In the genomic region with DNA sequence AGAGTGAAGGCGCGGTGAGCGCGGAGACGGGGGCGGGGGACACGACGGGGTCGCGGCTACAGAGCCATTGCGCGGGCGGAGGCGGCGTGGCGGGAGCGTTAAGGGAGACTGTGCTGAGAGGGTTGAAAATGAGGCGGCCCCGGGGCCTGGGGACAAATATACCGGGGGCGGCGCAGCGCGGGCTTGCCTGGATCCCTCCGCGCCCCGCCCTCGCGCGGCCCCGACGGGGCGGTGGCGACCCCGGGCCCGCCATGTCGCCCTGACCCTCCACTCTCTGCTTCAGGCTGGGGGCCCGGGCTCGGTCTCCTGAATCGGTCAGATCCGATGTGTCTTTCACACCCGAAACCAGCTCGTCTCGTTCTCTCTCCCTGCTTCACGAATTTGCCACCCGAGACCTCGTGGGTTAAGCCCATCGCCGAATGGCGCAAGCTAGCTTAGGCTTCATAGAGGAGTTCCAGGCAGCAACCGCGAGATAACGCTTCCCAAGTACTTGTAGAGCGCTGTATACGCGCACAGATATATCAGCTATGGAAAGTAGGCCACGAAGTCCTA, we compare ENCODE assay signal across 8 mouse cellular contexts. TPM values are rescaled to one million over a fixed set of nuclear protein-coding genes. Genes with fewer than 3 reads are reported as not detected.
DNase-seq lines count a peak whose midpoint lies in the region; ATAC-seq and TF ChIP-seq lines count a peak whose summit lies in the region.

A gene (minus strand): TSS at position 189 of the 552 bp plus-strand sequence.

- H3K27me3 ChIP-seq in intestine, postnatal 0 days (replicated peaks; ENCODE audit: control insufficient read depth, insufficient read depth, low read length), result no peaks in the 10 kb centered on the region
- no peaks in the 10 kb centered on the region for H3K27me3 ChIP-seq in stomach, embryonic 15.5 days (replicated peaks)

- H3K9me3 ChIP-seq in intestine, postnatal 0 days (ENCODE audit: control insufficient read depth), result no peaks in the 10 kb centered on the region
- no peaks in the 10 kb centered on the region for H3K9me3 ChIP-seq in stomach, embryonic 15.5 days

- WGBS in intestine, postnatal 0 days, result under 1% methylated on average over 56 of the region's 57 CpGs
- under 1% methylated on average over 52 of the region's 57 CpGs for WGBS in stomach, embryonic 15.5 days

- H3K4me3 ChIP-seq in cortical plate, adult 2 months (ENCODE audit: insufficient read depth, low read length), result peak within 1 kb of the TSS; percentile 74
- peak within 1 kb of the TSS; percentile 95 for H3K4me3 ChIP-seq in intestine, postnatal 0 days (ENCODE audit: low read depth, low read length)
- H3K4me3 ChIP-seq in stomach, embryonic 15.5 days (replicated peaks), result peak within 1 kb of the TSS; percentile 88

- H3K4me1 ChIP-seq in cortical plate, adult 2 months (ENCODE audit: control insufficient read depth, insufficient read depth, low read length), result peaks cover 14% of the 10 kb centered on the region
- peaks cover 16% of the 10 kb centered on the region for H3K4me1 ChIP-seq in intestine, postnatal 0 days (replicated peaks; ENCODE audit: control insufficient read depth, insufficient read depth, low read length)
- peaks cover 39% of the 10 kb centered on the region for H3K4me1 ChIP-seq in stomach, embryonic 15.5 days

- peak within 1 kb of the TSS; percentile 89 for H3K9ac ChIP-seq in intestine, postnatal 0 days (ENCODE audit: low read depth, low read length)
- peak within 1 kb of the TSS; percentile 95 for H3K9ac ChIP-seq in stomach, embryonic 15.5 days

- no peak for TF ChIP-seq CTCF in cortical plate, adult 2 months (IDR thresholded peaks at IDR 0.05; ENCODE audit: extremely low read depth, insufficient read depth, low read length)
- no peak for TF ChIP-seq CTCF in intestine, postnatal 0 days (IDR thresholded peaks at IDR 0.05; ENCODE audit: low read depth)

- TF ChIP-seq POLR2A in cortical plate, adult 2 months (IDR thresholded peaks at IDR 0.05; ENCODE audit: extremely low read depth, insufficient read depth, low read length), result no peak

- peak within 1 kb of the TSS; percentile 84 for H3K4me2 ChIP-seq in intestine, postnatal 0 days (replicated peaks; ENCODE audit: low read depth)
- peak within 1 kb of the TSS; percentile 82 for H3K4me2 ChIP-seq in stomach, embryonic 15.5 days

- H3K27ac ChIP-seq in cortical plate, adult 2 months (ENCODE audit: insufficient read depth, low read length), result peak within 1 kb of the TSS; percentile 75; the same call in 1 of the 2 replicates
- H3K27ac ChIP-seq in intestine, postnatal 0 days (ENCODE audit: low read depth, low read length), result peak within 1 kb of the TSS; percentile 95
- peak within 1 kb of the TSS; percentile 98 for H3K27ac ChIP-seq in stomach, embryonic 15.5 days

- peaks cover 24% of the 10 kb centered on the region; the same call in 1 of the 2 replicates for H3K36me3 ChIP-seq in intestine, postnatal 0 days (ENCODE audit: control insufficient read depth, insufficient read depth)
- H3K36me3 ChIP-seq in stomach, embryonic 15.5 days, result no peaks in the 10 kb centered on the region; the same call in 1 of the 2 replicates

- peak; percentile 82 for DNase-seq in thymus, postnatal 4 days
- no peak for DNase-seq in thymus, postnatal 14 days
- no peak for DNase-seq in gastrocnemius, postnatal 25 days
- DNase-seq in lung, adult 18-20 months, result peak; percentile 55 to 59
- DNase-seq in cerebellum, adult 11-12 months, result no peak

- peak; percentile 40 for ATAC-seq in intestine, postnatal 0 days
- ATAC-seq in stomach, embryonic 15.5 days (ENCODE audit: insufficient read depth, low FRiP score, low read depth), result peak; percentile 13

RNA-seq across cellular contexts. Expression of the gene that starts here (rescaled TPM):
- 15.9 and 17.5 TPM in 2 replicates for polyA plus RNA-seq in cortical plate, adult 2 months (2012; rRNA removed)
- 10 to 100 TPM; 57.2 to 70.6 TPM for total RNA-seq in gastrocnemius, postnatal 25 days (2021)
- 6.5 and 6.6 TPM in 2 replicates for polyA plus RNA-seq in intestine, postnatal 0 days (2015; fragmentation: Nextera tagmentation; extraction: Ambion mirVana)
- polyA plus RNA-seq in stomach, embryonic 15.5 days (2015; fragmentation: Nextera tagmentation; extraction: Ambion mirVana), result 5.3 and 6.4 TPM in 2 replicates

Comparison
In these comparisons a context has a peak if more than half of its experiments do, and no peak if none do; other contexts are left out.
1. DNase-seq: peak in thymus, postnatal 4 days (single experiment) and lung, adult 18-20 months (2 of 2); none in thymus, postnatal 14 days (single experiment), gastrocnemius, postnatal 25 days (single experiment) and cerebellum, adult 11-12 months (single experiment).
2. Peak in every context shown above with its lines, with median percentiles within 50 percentile points of each other: H3K27ac ChIP-seq and H3K4me3 ChIP-seq.